Mouse (Mus musculus): ENCODE data around the gene Amotl2. TPM values are rescaled to one million over a fixed set of nuclear protein-coding genes. Genes with fewer than 3 reads are reported as not detected.

Amotl2 gene
- total RNA-seq, 2 experiments from 2014 or later: 73.0 to 202 TPM

- no peak for DNase-seq (ENCODE audit: low spot score in 2 of 2)
These were observed 2.2 kb downstream of the Amotl2 start for GRCm38 (mm10) chr9:102718676-102719075.

GRCm38 (mm10) chr9:102719085-102719484 lies 2.6 kb downstream of the Amotl2 start:
- no peak for DNase-seq (ENCODE audit: low spot score in 2 of 2)

GRCm38 (mm10) chr9:102719936-102720566 lies 3.6 kb downstream of the Amotl2 start:
- DNase-seq (ENCODE audit: low spot score in 2 of 2): peak in 1 of 2 experiments; percentile 13

GRCm38 (mm10) chr9:102720567-102721167 lies 4.2 kb downstream of the Amotl2 start:
- no peak for DNase-seq (ENCODE audit: low spot score in 2 of 2)

GRCm38 (mm10) chr9:102721406-102721978 lies 5.0 kb downstream of the Amotl2 start:
- peak in 1 of 2 experiments; percentile 20 for DNase-seq (ENCODE audit: low spot score in 2 of 2)

GRCm38 (mm10) chr9:102722071-102722561 lies 5.6 kb downstream of the Amotl2 start:
- DNase-seq (ENCODE audit: low spot score in 2 of 2): peak; percentile 15 to 19

- peak in 1 of 2 experiments; percentile 19 for DNase-seq (ENCODE audit: low spot score in 2 of 2)
These were observed 6.3 kb downstream of the Amotl2 start for GRCm38 (mm10) chr9:102722750-102723149.

- DNase-seq (ENCODE audit: low spot score in 2 of 2): peak in 1 of 2 experiments; percentile 24
These were observed 6.8 kb downstream of the Amotl2 start for GRCm38 (mm10) chr9:102723241-102723709.

GRCm38 (mm10) chr9:102723990-102724461 lies 7.6 kb downstream of the Amotl2 start:
- peak; percentile 26 to 43 for DNase-seq (ENCODE audit: low spot score in 2 of 2)

GRCm38 (mm10) chr9:102724942-102725341 lies 8.5 kb downstream of the Amotl2 start:
- peak; percentile 10 to 32 for DNase-seq (ENCODE audit: low spot score in 2 of 2)

GRCm38 (mm10) chr9:102725958-102726654 lies 9.6 kb downstream of the Amotl2 start:
- peak; percentile 69 to 76 for DNase-seq (ENCODE audit: low spot score in 2 of 2)

- DNase-seq (ENCODE audit: low spot score in 2 of 2): peak in 1 of 2 experiments; percentile 20
These were observed 10.3 kb downstream of the Amotl2 start for GRCm38 (mm10) chr9:102726811-102727210.

- peak in 1 of 2 experiments; percentile 12 for DNase-seq (ENCODE audit: low spot score in 2 of 2)
These were observed 11.4 kb downstream of the Amotl2 start for GRCm38 (mm10) chr9:102727662-102728468.

GRCm38 (mm10) chr9:102728469-102728747 lies 11.9 kb downstream of the Amotl2 start:
- DNase-seq (ENCODE audit: low spot score in 2 of 2): no peak

- no peak for DNase-seq (ENCODE audit: low spot score in 2 of 2)
These were observed 12.8 kb downstream of the Amotl2 start for GRCm38 (mm10) chr9:102729093-102729845.

- peak in 1 of 2 experiments; percentile 15 for DNase-seq (ENCODE audit: low spot score in 2 of 2)
These were observed 13.5 kb downstream of the Amotl2 start for GRCm38 (mm10) chr9:102729876-102730413.

- DNase-seq (ENCODE audit: low spot score in 2 of 2): peak in 1 of 2 experiments; percentile 6
These were observed 14.6 kb downstream of the Amotl2 start for GRCm38 (mm10) chr9:102731044-102731471.

GRCm38 (mm10) chr9:102731574-102732175 lies 15.2 kb downstream of the Amotl2 start:
- DNase-seq (ENCODE audit: low spot score in 2 of 2): no peak

- DNase-seq (ENCODE audit: low spot score in 2 of 2): no peak
These were observed 15.9 kb downstream of the Amotl2 start for GRCm38 (mm10) chr9:102732326-102732865.

Measured in adrenal gland, adult 18-20 months (tissue).